Mouse (Mus musculus): Measurements from ENCODE around the gene Cfap61. TPM values are rescaled to one million over a fixed set of nuclear protein-coding genes. Genes with fewer than 3 reads are reported as not detected.

Gene Cfap61
- polyA plus RNA-seq, 1 experiment from 2014 or later, result 0.78 TPM

- H3K4me3 ChIP-seq, result no peak overlapping the region
- peaks cover 11% of the 10 kb centered on the region for H3K27me3 ChIP-seq (ENCODE audit: poor library complexity, severe bottlenecking)
- DNase-seq (ENCODE audit: extremely low spot score, low spot score), result no peak
- WGBS, result 90% methylated on average over 5 of the region's 5 CpGs
- no peaks in the 10 kb centered on the region for H3K36me3 ChIP-seq (replicated peaks)
- H3K27ac ChIP-seq, result no peak overlapping the region
- peaks cover 31% of the 10 kb centered on the region for H3K4me1 ChIP-seq
- no peaks in the 10 kb centered on the region for H3K9me3 ChIP-seq
These were observed 114.8 kb downstream of the Cfap61 start for GRCm38 (mm10) chr2:146049339-146049738.

- Histone ChIP-seq H3K4me1 (peaks cover 26% of the 10 kb centered on the region), H3K27me3 (ENCODE audit: poor library complexity, severe bottlenecking) (peaks cover 11% of the 10 kb centered on the region), H3K4me3 (no peak overlapping the region), H3K36me3 (replicated peaks) (no peaks in the 10 kb centered on the region), H3K27ac (no peak overlapping the region), H3K9me3 (no peaks in the 10 kb centered on the region)
- 60% methylated on average over 3 of the region's 3 CpGs for WGBS
- no peak for DNase-seq (ENCODE audit: extremely low spot score, low spot score)
These were observed 115.5 kb downstream of the Cfap61 start for GRCm38 (mm10) chr2:146050069-146050468.

GRCm38 (mm10) chr2:146051334-146051733 is 116.8 kb downstream of the Cfap61 start:
- 88% methylated on average over 4 of the region's 4 CpGs for WGBS
- H3K9me3 ChIP-seq, result no peaks in the 10 kb centered on the region

GRCm38 (mm10) chr2:146057123-146057522 is 122.5 kb downstream of the Cfap61 start:
- Histone ChIP-seq H3K9me3 (no peaks in the 10 kb centered on the region), H3K4me3 (no peak overlapping the region), H3K4me1 (peaks cover 42% of the 10 kb centered on the region), H3K27ac (peak overlapping the region; percentile 15; the same call in 1 of the 2 replicates), H3K27me3 (ENCODE audit: poor library complexity, severe bottlenecking) (peaks cover 12% of the 10 kb centered on the region; the same call in 1 of the 2 replicates), H3K36me3 (replicated peaks) (no peaks in the 10 kb centered on the region)
- DNase-seq (ENCODE audit: extremely low spot score, low spot score), result no peak
- WGBS, result 82% methylated on average over 4 of the region's 4 CpGs

More at GRCm38 (mm10) chr2:146051334-146051733, 116.8 kb downstream of the Cfap61 start:
- DNase-seq (ENCODE audit: extremely low spot score, low spot score), result no peak
- H3K4me1 ChIP-seq, result peaks cover 20% of the 10 kb centered on the region; the same call in 1 of the 2 replicates
- peaks cover 11% of the 10 kb centered on the region for H3K27me3 ChIP-seq (ENCODE audit: poor library complexity, severe bottlenecking)
- no peaks in the 10 kb centered on the region for H3K36me3 ChIP-seq (replicated peaks)
- H3K4me3 ChIP-seq, result no peak overlapping the region
- H3K27ac ChIP-seq, result no peak overlapping the region

- Histone ChIP-seq H3K4me1 (peaks cover 59% of the 10 kb centered on the region), H3K27ac (peak overlapping the region; percentile 72; the same call in 1 of the 2 replicates), H3K36me3 (replicated peaks) (no peaks in the 10 kb centered on the region), H3K27me3 (ENCODE audit: poor library complexity, severe bottlenecking) (peaks cover 12% of the 10 kb centered on the region; the same call in 1 of the 2 replicates), H3K4me3 (no peak overlapping the region), H3K9me3 (no peaks in the 10 kb centered on the region)
- no peak for DNase-seq (ENCODE audit: extremely low spot score, low spot score)
- 48% methylated on average over 3 of the region's 3 CpGs for WGBS
These were observed 124.2 kb downstream of the Cfap61 start for GRCm38 (mm10) chr2:146058791-146059190.

DNA sequence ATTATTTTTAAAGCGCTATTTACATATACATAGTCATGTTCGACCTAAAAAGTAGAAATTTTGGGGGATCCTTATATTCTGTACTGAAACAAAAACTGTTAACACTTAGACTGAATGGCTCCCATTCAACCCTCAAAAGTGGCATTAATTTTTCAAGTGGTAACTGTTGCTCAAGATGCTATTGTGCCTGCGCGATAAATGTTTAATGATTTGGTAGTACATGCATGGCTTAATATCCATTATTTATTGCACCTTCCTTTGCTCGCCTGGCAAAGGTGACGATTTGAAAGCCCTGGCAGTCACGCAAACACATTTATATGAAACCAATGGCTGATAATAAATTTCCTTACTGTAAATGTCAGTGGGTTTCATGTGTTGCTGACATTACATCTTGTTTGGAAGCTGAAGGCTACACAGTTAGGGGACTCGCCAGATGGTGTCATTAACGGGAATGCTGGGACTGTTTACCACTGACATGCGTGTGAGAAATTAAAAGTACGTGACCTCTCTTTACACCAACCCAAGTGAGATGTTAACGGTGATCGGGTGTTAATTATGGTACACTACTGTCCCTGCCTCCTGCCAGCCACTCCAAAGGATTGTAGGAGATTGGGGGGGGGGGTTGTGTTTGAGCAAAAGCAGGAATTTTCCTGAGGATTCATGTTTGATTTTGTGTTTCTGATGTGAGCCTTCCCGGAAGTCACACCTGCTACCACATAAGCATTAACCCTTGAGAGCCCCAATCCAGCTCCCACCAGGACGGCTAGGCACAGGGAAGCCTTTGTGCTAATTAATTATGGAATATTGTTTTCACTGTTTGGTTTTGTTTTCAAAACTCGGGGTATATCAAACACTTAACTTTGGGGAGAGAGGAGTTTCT is 127.1 kb downstream of the Cfap61 start:
- Histone ChIP-seq H3K4me3 (peak overlapping the region; percentile 24), H3K4me1 (peaks cover 74% of the 10 kb centered on the region), H3K9me3 (no peaks in the 10 kb centered on the region), H3K27ac (peak overlapping the region; percentile 87), H3K36me3 (replicated peaks) (no peaks in the 10 kb centered on the region), H3K27me3 (ENCODE audit: poor library complexity, severe bottlenecking) (peaks cover 12% of the 10 kb centered on the region; the same call in 1 of the 2 replicates)
- no peak for DNase-seq (ENCODE audit: extremely low spot score, low spot score)
- WGBS, result 61% methylated on average over 16 of the region's 16 CpGs

DNA sequence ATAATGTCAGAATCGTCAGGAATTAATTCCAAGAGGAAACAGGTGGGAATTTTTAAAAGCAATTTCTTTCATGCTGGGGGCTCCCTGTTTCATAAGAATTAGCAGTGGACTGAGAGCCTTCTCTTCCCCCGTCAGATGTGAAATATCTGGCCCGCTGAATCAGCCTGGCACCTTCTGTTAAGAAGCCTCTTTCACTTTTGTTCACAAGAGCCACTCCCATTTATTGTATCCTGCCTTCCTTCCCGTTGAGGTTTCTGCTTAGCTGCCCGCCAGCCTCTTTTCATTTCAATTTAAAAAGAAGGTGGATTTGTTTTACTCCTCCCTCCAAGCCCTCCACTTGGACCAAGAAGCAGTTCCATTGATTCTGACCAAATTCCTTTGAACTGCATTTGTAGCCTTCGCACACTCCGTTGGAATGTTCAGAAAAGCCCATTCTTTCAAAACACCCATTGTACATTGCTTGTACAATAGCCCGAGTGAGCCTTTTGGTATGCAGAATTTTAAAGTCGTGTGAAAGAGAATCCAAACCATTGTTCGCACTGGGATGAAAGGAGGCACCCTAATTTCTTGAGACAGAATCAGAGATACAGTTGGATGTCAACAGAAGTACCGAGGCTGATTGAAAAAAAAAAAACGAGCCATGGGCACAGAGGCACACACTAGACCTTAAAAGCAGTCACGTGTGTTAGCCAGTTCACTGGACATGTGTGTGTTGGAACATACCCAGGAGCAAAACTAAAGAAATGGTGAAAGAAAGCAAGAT is 127.9 kb downstream of the Cfap61 start:
- DNase-seq (ENCODE audit: extremely low spot score, low spot score), result peak; percentile 46
- peaks cover 74% of the 10 kb centered on the region for H3K4me1 ChIP-seq
- peak overlapping the region; percentile 87 for H3K27ac ChIP-seq
- no peaks in the 10 kb centered on the region for H3K36me3 ChIP-seq (replicated peaks)
- peak overlapping the region; percentile 24 for H3K4me3 ChIP-seq
- H3K9me3 ChIP-seq, result no peaks in the 10 kb centered on the region
- peaks cover 8% of the 10 kb centered on the region for H3K27me3 ChIP-seq (ENCODE audit: poor library complexity, severe bottlenecking)
- 8% methylated on average over 13 of the region's 13 CpGs for WGBS

DNA sequence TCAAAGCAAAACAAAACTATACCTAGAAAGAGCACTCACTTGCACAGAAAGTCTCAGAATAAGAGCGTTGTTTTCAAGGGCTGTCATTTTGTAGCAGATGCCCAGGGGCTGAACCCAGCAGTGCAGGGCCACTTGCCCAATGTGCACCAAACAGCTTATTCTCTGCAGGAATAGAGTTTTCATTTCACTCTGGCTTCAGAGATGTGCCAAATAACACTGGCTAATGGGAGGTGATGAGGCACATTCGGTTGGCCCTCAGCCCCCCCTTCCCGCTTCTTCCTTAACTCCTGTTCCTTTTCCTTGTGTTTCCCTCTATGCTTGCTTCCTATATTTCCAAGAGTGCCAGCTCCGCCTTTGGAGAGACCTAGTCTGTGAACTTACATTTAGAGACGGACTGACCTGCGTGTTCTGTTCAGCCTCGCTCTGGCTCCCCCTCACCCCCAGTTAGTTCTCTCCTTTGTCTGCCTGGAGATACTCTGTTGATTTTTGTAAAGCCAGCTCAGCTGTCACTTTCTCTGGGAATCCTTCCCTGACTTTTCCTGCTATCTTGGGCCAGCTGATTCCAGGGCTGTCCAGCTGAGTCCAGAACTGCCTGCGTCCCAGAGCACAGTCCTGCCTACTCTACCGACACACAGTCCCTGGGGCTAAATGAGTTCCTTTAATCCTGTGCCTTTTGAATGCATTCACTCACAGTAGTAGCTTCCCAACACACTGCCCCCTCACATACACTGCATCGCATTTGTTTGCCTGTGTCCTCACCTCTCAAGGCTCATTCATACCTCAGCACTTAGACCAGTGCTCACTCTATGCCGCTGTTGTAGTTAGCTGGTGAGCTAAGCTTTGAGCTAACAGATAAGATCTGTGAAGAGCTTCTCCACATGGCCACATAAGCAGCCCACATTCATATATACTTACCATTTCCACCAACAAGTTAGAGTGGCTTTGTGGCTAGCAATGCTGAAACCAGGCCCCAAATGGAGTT is 128.8 kb downstream of the Cfap61 start:
- WGBS, result 25% methylated on average over 11 of the region's 11 CpGs
- peak overlapping the region; percentile 24; the same call in 1 of the 2 replicates for H3K4me3 ChIP-seq

DNA sequence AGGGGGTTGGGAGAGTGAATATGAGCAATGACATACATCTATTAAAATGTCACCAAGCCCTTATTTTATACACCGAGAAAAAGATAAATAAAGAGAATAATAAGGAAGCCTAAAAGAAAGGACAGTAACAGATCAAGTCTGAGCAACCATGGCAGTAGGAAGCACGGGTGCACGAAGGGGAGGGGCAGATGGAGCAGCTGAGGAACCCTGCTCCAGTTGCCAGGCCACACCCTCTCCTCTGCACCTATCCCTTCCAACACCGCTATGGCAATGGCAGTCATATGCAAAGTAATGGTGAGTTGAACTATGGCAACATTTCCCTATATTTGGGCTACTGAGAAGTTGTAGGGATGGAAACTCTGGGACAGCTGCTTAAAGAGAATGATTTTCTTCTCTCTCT is 132.8 kb downstream of the Cfap61 start:
- no peaks in the 10 kb centered on the region; the same call in 1 of the 2 replicates for H3K27me3 ChIP-seq (ENCODE audit: poor library complexity, severe bottlenecking)
- H3K4me1 ChIP-seq, result peaks cover 51% of the 10 kb centered on the region
- WGBS, result 61% methylated on average over 4 of the region's 4 CpGs
- no peaks in the 10 kb centered on the region for H3K36me3 ChIP-seq (replicated peaks)
- H3K4me3 ChIP-seq, result no peak overlapping the region
- DNase-seq (ENCODE audit: extremely low spot score, low spot score), result no peak
- H3K27ac ChIP-seq, result no peak overlapping the region
- H3K9me3 ChIP-seq, result no peaks in the 10 kb centered on the region

More for the DNA sequence above, 128.8 kb downstream of the Cfap61 start:
- Histone ChIP-seq H3K27ac (peak overlapping the region; percentile 87), H3K36me3 (replicated peaks) (no peaks in the 10 kb centered on the region), H3K4me1 (peaks cover 72% of the 10 kb centered on the region), H3K27me3 (ENCODE audit: poor library complexity, severe bottlenecking) (peaks cover 8% of the 10 kb centered on the region), H3K9me3 (no peaks in the 10 kb centered on the region)
- peak; percentile 31 for DNase-seq (ENCODE audit: extremely low spot score, low spot score)

- WGBS, result 21% methylated on average over 6 of the region's 6 CpGs
- Histone ChIP-seq H3K4me3 (no peak overlapping the region), H3K27ac (peak overlapping the region; percentile 44; the same call in 1 of the 2 replicates), H3K9me3 (no peaks in the 10 kb centered on the region), H3K36me3 (replicated peaks) (no peaks in the 10 kb centered on the region), H3K4me1 (peaks cover 37% of the 10 kb centered on the region), H3K27me3 (ENCODE audit: poor library complexity, severe bottlenecking) (no peaks in the 10 kb centered on the region)
- DNase-seq (ENCODE audit: extremely low spot score, low spot score), result no peak
These were observed 138.7 kb downstream of the Cfap61 start for GRCm38 (mm10) chr2:146073300-146073699.

DNA sequence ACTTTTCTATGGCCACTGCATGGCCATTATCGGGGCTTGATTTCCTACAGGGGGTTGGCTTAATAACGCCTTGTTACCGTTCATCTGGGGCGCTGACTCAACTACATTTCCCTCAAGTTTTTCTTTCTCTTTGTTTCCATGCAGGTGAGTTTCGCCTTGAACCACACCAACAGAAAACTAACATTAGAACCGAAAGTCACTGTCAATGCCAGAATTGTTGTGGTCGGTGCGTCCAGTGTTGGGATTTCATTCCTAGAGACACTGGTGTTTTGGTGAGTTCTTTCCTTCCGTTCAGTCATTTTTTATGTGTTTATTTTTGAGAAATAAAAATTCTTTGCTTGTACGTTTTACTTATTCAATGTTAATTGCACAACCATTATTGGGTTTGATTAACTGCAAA is 142.5 kb downstream of the Cfap61 start:
- peaks cover 21% of the 10 kb centered on the region for H3K4me1 ChIP-seq
- H3K9me3 ChIP-seq, result no peaks in the 10 kb centered on the region
- H3K36me3 ChIP-seq (replicated peaks), result no peaks in the 10 kb centered on the region
- no peak overlapping the region for H3K27ac ChIP-seq
- DNase-seq (ENCODE audit: extremely low spot score, low spot score), result no peak
- 94% methylated on average over 10 of the region's 10 CpGs for WGBS
- H3K4me3 ChIP-seq, result no peak overlapping the region
- H3K27me3 ChIP-seq (ENCODE audit: poor library complexity, severe bottlenecking), result peaks cover 5% of the 10 kb centered on the region; the same call in 1 of the 2 replicates

- Histone ChIP-seq H3K27ac (no peak overlapping the region), H3K4me1 (peaks cover 24% of the 10 kb centered on the region), H3K9me3 (no peaks in the 10 kb centered on the region), H3K27me3 (ENCODE audit: poor library complexity, severe bottlenecking) (peaks cover 5% of the 10 kb centered on the region; the same call in 1 of the 2 replicates), H3K4me3 (no peak overlapping the region), H3K36me3 (replicated peaks) (no peaks in the 10 kb centered on the region)
- no peak for DNase-seq (ENCODE audit: extremely low spot score, low spot score)
- 95% methylated on average over 4 of the region's 4 CpGs for WGBS
These were observed 145.7 kb downstream of the Cfap61 start for GRCm38 (mm10) chr2:146080282-146080681.

Measured in forebrain, embryonic 10.5 days (tissue).